Mouse (Mus musculus) adrenal gland, adult 8-10 months (tissue): ENCODE data around the gene Scp2. TPM values are rescaled to one million over a fixed set of nuclear protein-coding genes. Genes with fewer than 3 reads are reported as not detected.
A peak's percentile ranks its signal among the peaks of the same experiment; 100 is the strongest.
"Not testable (repeated sequence)": the region's sequence is repeated elsewhere in the genome, so short reads cannot be mapped to it uniquely, and the experiment has no call there.

Experiments used
- DNase-seq: peaks from one replicate; pipeline ENCODE4 v3.0.0; 2022
- total RNA-seq, 4 experiments: library from RNA; stranded (reverse); gene quantifications; 2 replicates each; pipeline ENCODE4 v1.2.4; 2022

Gene Scp2
- 100 to 1,000 TPM; 204 to 358 (median 307) TPM for total RNA-seq

- no peak for DNase-seq
These were observed at the start of gene Scp2 for GRCm38 (mm10) chr4:108144880-108145279. Gene Scp2 (minus strand): TSS chr4:108144998.

GRCm38 (mm10) chr4:108192821-108193323 lies 48.1 kb upstream of the Scp2 start:
- no peak for DNase-seq

GRCm38 (mm10) chr4:108182278-108182677 lies 37.5 kb upstream of the Scp2 start:
- DNase-seq, result no peak

- DNase-seq, result no peak
These were observed 23.3 kb upstream of the Scp2 start for GRCm38 (mm10) chr4:108168056-108168455.

- no peak for DNase-seq
These were observed 22.1 kb upstream of the Scp2 start for GRCm38 (mm10) chr4:108166874-108167273.

GRCm38 (mm10) chr4:108165152-108165895 lies 20.5 kb upstream of the Scp2 start, which contains the start of gene Echdc2:
Gene Echdc2 (plus strand): TSS chr4:108165437.
- DNase-seq, result peak; percentile 9

- no peak for DNase-seq
These were observed 18.5 kb upstream of the Scp2 start for GRCm38 (mm10) chr4:108163291-108163690.

GRCm38 (mm10) chr4:108161936-108162335 lies 17.1 kb upstream of the Scp2 start:
- no peak for DNase-seq

GRCm38 (mm10) chr4:108155141-108155540 lies 10.3 kb upstream of the Scp2 start:
- not testable (repeated sequence) for DNase-seq

GRCm38 (mm10) chr4:108145554-108145953 lies 756 bp upstream of the Scp2 start:
- DNase-seq, result not testable (repeated sequence)

GRCm38 (mm10) chr4:108143778-108144177 lies 1.0 kb downstream of the Scp2 start:
- DNase-seq, result no peak

GRCm38 (mm10) chr4:108143178-108143577 lies 1.6 kb downstream of the Scp2 start:
- DNase-seq, result not testable (repeated sequence)

- DNase-seq, result peak; percentile 39
These were observed 7.9 kb downstream of the Scp2 start for GRCm38 (mm10) chr4:108136938-108137337.

GRCm38 (mm10) chr4:108130452-108130851 lies 14.3 kb downstream of the Scp2 start:
- no peak for DNase-seq

GRCm38 (mm10) chr4:108128339-108128738 lies 16.5 kb downstream of the Scp2 start:
- DNase-seq, result no peak

- no peak for DNase-seq
These were observed 17.3 kb downstream of the Scp2 start for GRCm38 (mm10) chr4:108127516-108127915.

GRCm38 (mm10) chr4:108126260-108126659 lies 18.5 kb downstream of the Scp2 start:
- no peak for DNase-seq

GRCm38 (mm10) chr4:108124104-108124503 lies 20.7 kb downstream of the Scp2 start:
- DNase-seq, result no peak

GRCm38 (mm10) chr4:108117924-108118876 lies 26.6 kb downstream of the Scp2 start:
- peak; percentile 92 for DNase-seq

GRCm38 (mm10) chr4:108117488-108117887 lies 27.3 kb downstream of the Scp2 start:
- DNase-seq, result no peak

- DNase-seq, result no peak
These were observed 28.3 kb downstream of the Scp2 start for GRCm38 (mm10) chr4:108116466-108116865.

- no peak for DNase-seq
These were observed 34.1 kb downstream of the Scp2 start for GRCm38 (mm10) chr4:108110706-108111105.

GRCm38 (mm10) chr4:108109728-108110127 lies 35.1 kb downstream of the Scp2 start:
- DNase-seq, result no peak
